Mouse (Mus musculus) erythroid progenitor cell, adult 5-6 weeks (primary cell): Measurements from ENCODE around the gene Lmln. TPM values are rescaled to one million over a fixed set of nuclear protein-coding genes. Genes with fewer than 3 reads are reported as not detected.
"Not testable (repeated sequence)": the region's sequence is repeated elsewhere in the genome, so short reads cannot be mapped to it uniquely, and the experiment has no call there.

Experiments
- ATAC-seq: replicated peaks from 2 replicates; pipeline ENCODE4 v1.8.0; 2016; ENCODE audit warnings: moderate number of reproducible peaks, mild to moderate bottlenecking, moderate TSS enrichment, inconsistent platforms; ENCODE audit not compliant: poor library complexity, low FRiP score, severe bottlenecking
- total RNA-seq, 2 experiments: library from RNA; stranded (forward) in 1 of 2; stranded (reverse) in 1 of 2; fragments of 150-400 nt in 1 of 2; fragments of 186-747, 209-891 nt in 1 of 2; gene quantifications; 2 replicates each; pipeline versions ENCODE4 v1.2.3 to v1.2.4; 2015 to 2017; ENCODE audit warnings: low replicate concordance in 2 of 2

Gene Lmln
- total RNA-seq, 2 experiments from 2014 or later, result 3.8 to 15.1 TPM

DNA sequence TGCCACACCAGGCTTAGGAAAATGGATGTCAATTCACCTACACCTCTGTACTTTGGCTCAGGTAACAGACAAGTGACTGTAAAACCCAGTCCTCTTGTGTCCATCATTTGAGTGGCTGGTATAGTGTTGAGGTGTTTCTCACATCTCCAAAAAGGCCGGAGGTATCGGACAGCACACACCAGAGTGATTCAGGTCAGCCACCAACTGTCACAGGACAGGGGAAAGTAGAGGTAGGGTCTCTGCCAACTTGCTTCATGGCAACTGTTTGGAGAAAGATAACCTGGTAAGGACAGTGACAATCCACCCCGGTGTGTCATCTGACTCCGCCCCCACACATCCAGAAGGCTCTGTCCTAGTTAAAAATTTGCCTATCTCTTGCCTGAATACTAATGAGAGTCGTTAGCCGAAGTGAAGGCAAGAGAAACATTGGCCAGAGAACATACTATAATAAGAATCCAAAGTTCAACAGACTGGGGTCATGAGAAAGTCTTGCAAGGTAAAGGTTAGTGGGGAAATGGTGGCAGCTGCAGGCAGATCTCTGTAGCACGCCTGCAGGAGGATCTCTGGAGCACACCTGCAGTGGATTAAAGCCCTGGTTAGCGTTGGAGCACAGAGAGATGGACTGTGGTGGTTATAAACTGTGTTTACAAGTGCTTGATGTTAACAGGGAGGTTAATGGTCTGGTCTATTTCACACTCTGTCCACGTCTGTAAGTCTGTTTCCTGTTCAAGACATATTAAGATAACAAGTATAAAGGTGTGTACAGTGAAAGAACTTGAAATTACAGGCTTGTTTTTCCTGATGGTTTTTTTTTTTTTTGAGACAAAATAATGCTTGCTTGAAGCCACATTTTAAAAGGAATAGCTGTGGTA lies 108.6 kb downstream of the Lmln start:
- no peak for ATAC-seq

- no peak for ATAC-seq
Observed at GRCm38 (mm10) chr16:33171800-33172199, 109.5 kb downstream of the Lmln start.

- ATAC-seq, result no peak
Observed at GRCm38 (mm10) chr16:33173151-33173550, 110.8 kb downstream of the Lmln start.

- no peak for ATAC-seq
Observed at GRCm38 (mm10) chr16:33174695-33175094, 112.4 kb downstream of the Lmln start.

- ATAC-seq, result not testable (repeated sequence)
Observed at GRCm38 (mm10) chr16:33176831-33177230, 114.5 kb downstream of the Lmln start.

Other genes starting within 250 kb of the Lmln start
- gene Fyttd1, start 185.0 kb upstream of the Lmln start, total RNA-seq (2015; ENCODE audit: low replicate concordance), result 5.8 and 11.3 TPM in 2 replicates
- gene Fyttd1, start 185.0 kb upstream of the Lmln start, total RNA-seq (2017; ENCODE audit: low replicate concordance), result 7.4 and 19.7 TPM in 2 replicates
- gene Rubcn, start 184.8 kb upstream of the Lmln start, total RNA-seq (2015; ENCODE audit: low replicate concordance), result 6.5 and 13.0 TPM in 2 replicates
- gene Rubcn, start 184.8 kb upstream of the Lmln start, total RNA-seq (2017; ENCODE audit: low replicate concordance), result 6.0 and 7.9 TPM in 2 replicates
- gene Lrch3, start 148.4 kb upstream of the Lmln start, total RNA-seq (2015; ENCODE audit: low replicate concordance), result 12.6 and 17.6 TPM in 2 replicates
- gene Lrch3, start 148.4 kb upstream of the Lmln start, total RNA-seq (2017; ENCODE audit: low replicate concordance), result 19.9 and 22.3 TPM in 2 replicates
- not detected in 2 replicates for gene Iqcg, start 6.3 kb upstream of the Lmln start, total RNA-seq (2015; ENCODE audit: low replicate concordance)
- under 0.01 TPM in 1 of 2 replicates, not detected in the other for gene Iqcg, start 6.3 kb upstream of the Lmln start, total RNA-seq (2017; ENCODE audit: low replicate concordance)
- gene Rpl35a, start 6.1 kb upstream of the Lmln start, total RNA-seq (2015; ENCODE audit: low replicate concordance), result 809 and 822 TPM in 2 replicates
- 235 and 511 TPM in 2 replicates for gene Rpl35a, start 6.1 kb upstream of the Lmln start, total RNA-seq (2017; ENCODE audit: low replicate concordance)
- 3.4 and 5.4 TPM in 2 replicates for gene Osbpl11, start 122.5 kb downstream of the Lmln start, total RNA-seq (2015; ENCODE audit: low replicate concordance)
- gene Osbpl11, start 122.5 kb downstream of the Lmln start, total RNA-seq (2017; ENCODE audit: low replicate concordance), result 5.7 and 6.5 TPM in 2 replicates
- gene Snx4, start 188.9 kb downstream of the Lmln start, total RNA-seq (2015; ENCODE audit: low replicate concordance), result 12.3 and 23.9 TPM in 2 replicates
- gene Snx4, start 188.9 kb downstream of the Lmln start, total RNA-seq (2017; ENCODE audit: low replicate concordance), result 7.0 and 14.0 TPM in 2 replicates